Mouse (Mus musculus) cerebellum, adult 2 months (tissue): ENCODE measurements at regions not wholly inside any gene's neighbourhood (a gene's known extent, or its start where the extent isn't known, plus 50 kb on each side); places are given as distances from the start of the nearest gene placed in this dataset.

Source experiments
- CTCF ChIP-seq: fragments of 200-500 bp; IDR thresholded peaks from 2 replicates; pipeline ENCODE4 v1.5.1; 2011; ENCODE audit warnings: low read depth, mild to moderate bottlenecking, control low read depth, low read length, moderate library complexity, borderline replicate concordance; ENCODE audit not compliant: insufficient read depth
- POLR2A ChIP-seq: fragments of 200-500 bp; IDR thresholded peaks from 2 replicates; pipeline ENCODE4 v1.6.1; 2011; ENCODE audit warnings: low read length, control low read depth, borderline replicate concordance; ENCODE audit not compliant: insufficient read depth

DNA sequence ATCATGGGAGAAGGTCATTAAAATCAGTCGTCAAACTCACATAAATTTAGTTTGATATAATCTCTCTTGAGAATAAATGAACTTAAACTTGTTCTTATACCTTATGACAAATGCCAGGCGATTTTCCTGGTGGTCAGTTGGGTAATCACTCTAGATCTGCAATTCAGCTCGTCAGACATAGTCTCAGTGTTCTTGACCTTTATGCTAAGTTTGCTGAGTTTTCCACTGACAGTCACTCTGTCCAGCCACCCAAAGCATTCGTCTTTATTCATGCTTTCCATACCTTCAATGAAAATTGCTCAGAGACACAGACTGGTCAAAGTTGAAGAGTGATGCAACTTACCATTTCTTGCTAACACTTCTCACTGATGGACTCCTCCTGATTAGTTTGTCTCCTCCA, 126.1 kb upstream of the Fam83b start:
- TF ChIP-seq CTCF (no peak), POLR2A (no peak)
